Mouse (Mus musculus): ENCODE results near the gene Sec24c. TPM values are rescaled to one million over a fixed set of nuclear protein-coding genes. Genes with fewer than 3 reads are reported as not detected.
A peak's percentile ranks its signal among the peaks of the same experiment; 100 is the strongest.

The Sec24c gene
- total RNA-seq, 2 experiments from 2014 or later, result 88.3 to 121 TPM

DNA sequence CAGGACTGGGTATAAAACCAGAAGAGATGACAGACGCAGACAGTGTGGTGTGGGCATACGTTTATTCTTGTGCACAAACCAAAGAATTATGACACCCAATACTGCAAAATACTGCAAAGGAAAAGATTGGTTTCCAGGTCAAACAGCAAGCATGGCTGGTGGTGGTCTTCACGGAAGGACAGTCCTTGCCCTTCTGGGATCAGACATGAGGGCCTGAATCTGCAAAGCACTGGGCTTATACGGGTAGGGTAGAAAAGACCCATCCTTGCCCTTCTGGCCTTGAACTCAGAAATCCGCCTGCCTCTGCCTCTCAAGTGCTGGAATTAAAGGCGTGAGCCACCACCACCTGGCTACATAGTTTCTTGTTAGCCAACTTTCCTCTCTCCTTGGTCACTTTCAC lies 15.2 kb upstream of the Sec24c start:
- ATAC-seq (replicated peaks; ENCODE audit: poor library complexity, severe bottlenecking), result no peak

DNA sequence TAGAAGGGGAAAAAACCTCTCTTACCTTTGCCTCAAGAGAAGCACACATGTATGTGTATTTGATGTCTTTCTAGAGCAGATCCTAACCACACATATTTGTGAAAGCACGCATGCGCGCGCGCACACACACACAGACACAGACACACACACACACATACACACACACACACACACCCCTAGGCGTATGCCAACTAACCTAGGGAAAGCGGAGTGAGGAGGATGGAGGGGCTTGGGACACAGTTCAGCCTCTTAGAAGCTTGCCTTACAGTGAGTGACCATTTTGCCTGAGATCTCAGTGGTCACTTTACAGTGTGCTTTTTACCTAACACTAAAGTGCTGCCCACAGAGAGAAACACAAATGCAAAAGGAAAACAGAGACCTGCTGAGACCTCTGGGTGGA lies 14.4 kb upstream of the Sec24c start:
- ATAC-seq (replicated peaks; ENCODE audit: poor library complexity, severe bottlenecking), result no peak

DNA sequence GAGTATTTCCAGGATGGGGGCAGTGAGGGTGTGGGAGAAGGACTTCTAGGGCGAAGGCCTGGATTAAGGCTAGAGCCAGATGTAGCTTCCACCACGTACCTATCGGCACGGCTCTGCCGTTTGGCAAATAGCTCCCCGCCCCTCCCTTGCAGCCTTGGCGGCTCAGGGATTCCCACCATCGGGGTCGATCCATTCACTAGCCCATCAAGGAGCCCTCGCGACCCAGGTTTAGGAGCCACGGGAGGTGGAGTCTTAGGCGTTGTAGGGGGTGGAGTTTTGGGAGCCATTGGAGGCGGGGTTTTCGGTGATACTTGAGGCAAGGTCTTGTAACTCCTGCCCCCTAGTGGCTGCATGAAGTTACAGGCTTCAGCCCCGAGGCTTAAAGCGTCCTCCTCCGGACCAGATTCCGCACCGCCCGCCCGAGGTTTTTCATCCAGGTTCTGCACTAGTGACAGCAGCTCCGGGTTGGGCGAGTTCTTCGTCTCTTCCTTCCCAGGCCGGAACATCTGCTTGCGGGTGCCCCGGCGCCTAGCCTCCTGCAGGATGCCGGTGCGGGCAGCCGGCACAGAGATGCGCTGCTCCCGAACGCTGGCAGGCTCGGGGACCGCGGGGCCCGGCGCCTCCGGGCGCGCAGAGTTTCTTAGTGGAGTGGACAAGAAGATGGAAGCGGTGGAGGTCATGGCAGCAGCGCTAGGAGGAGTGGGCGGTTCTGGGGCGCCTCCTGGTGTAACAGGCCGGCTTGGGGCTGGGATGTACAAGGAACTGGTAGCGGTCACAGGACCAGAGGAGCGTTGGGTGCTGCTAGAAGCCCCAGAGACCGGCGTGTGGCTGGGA lies 13.1 kb upstream of the Sec24c start:
- peak; percentile 95 for ATAC-seq (replicated peaks; ENCODE audit: poor library complexity, severe bottlenecking)

DNA sequence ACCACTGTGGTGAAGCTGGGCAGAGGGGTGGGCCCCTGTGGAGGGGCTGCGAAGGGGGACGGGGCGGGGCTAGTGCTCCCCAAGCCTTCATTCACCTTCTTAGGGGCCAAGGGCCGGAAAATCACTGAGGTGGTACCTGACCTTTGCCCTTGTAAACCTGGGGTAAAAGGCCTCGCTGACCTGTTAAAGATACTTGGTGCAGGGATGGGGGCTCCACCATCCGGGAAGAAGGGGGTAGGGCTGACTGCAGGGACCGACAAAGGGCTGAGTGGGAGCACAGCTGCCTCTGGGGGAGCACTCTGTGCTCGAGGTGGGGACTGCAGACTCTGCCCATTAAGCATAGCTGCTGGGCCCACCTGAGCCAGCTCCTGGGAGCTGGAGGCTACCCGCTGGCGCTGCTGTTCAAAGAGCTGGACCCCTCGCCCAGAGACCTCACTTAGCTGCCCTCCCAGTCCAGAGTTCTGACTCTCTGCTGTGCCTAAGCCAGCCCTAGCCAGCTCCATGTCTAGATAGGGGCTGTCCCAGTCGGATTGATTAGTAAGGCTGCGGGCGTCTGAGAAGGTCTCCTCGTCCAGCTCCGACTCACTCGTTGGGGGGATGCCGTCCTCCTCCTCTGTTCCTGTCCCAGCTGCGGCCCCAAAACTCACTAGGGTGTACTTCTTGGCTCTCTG lies 12.3 kb upstream of the Sec24c start:
- ATAC-seq (replicated peaks; ENCODE audit: poor library complexity, severe bottlenecking), result no peak

DNA sequence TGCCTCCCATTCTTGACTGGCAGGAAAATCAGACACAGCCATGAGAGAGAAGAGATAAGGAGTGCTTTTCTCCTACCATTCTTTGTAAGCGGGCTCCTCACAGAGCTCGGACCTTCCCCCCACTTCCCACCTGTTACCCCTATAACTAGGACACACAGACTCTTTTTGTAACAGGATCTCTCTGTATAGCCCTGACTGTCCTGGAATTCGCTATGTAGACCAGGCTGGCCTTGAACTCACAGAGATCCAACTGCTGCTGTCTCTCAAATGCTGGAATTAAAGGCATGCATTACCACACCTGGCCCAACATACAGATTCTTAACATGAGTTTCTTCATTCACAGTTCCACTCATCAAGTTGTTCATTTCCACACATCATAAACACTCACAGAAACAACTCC lies 11.4 kb upstream of the Sec24c start:
- ATAC-seq (replicated peaks; ENCODE audit: poor library complexity, severe bottlenecking), result no peak

DNA sequence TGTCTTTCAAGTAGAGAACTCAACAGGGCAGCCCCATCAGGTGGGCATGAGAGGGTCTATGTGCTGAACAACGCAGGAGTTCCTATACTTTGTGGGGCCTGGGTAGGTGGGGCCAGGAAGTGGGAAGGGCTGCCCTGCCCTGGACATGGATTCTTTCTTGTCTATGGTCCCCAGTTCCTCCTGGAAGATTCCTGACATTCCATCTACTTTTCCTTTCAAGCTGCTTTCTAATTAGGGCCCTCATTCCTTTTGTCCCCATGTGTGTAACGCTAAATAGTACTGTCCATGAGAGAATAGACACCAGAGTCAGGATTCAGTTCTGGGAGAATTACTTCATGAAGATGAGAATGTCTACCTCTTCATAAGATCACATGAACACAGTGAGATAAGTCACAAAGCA lies 10.5 kb upstream of the Sec24c start:
- ATAC-seq (replicated peaks; ENCODE audit: poor library complexity, severe bottlenecking), result no peak

DNA sequence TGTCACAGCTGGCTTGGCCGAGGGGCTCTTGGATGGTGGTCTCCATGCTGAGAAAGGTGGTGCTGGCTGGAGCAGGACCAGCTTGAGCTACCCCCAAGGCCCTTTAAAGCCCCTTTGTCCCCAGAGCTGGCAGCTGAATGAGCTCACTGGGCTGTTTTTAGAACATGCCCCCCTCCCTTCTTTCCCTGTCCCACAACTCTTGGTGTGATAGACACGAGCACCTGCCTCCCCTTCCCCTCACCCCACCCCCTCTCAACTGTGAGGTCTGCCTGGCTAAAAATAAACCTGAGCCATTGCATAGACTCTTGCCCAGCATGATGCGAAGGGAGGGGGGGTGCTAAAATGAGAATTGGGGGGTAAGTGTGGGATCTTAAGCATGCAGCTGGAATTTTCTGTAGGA lies 9.7 kb upstream of the Sec24c start:
- ATAC-seq (replicated peaks; ENCODE audit: poor library complexity, severe bottlenecking), result no peak

DNA sequence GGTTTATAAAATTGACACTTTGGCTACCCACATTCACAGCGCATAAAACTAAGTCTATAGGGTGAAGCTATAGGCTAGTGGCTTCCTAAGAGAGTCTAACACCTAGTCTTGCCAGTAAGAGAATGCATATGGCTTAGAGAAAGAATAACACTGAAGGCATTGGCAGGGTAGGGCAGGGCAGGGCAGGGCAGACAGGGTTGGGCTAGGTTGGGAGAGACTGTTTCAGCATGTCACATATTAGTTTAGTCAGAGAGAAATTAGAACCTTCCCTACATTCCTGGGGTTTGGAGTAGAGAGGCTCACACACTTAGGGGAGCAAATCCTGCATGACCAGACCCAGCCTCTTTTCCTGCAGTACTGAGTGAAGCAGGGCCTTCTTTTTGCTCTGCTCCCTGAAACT lies 6.6 kb upstream of the Sec24c start:
- no peak for ATAC-seq (replicated peaks; ENCODE audit: poor library complexity, severe bottlenecking)

DNA sequence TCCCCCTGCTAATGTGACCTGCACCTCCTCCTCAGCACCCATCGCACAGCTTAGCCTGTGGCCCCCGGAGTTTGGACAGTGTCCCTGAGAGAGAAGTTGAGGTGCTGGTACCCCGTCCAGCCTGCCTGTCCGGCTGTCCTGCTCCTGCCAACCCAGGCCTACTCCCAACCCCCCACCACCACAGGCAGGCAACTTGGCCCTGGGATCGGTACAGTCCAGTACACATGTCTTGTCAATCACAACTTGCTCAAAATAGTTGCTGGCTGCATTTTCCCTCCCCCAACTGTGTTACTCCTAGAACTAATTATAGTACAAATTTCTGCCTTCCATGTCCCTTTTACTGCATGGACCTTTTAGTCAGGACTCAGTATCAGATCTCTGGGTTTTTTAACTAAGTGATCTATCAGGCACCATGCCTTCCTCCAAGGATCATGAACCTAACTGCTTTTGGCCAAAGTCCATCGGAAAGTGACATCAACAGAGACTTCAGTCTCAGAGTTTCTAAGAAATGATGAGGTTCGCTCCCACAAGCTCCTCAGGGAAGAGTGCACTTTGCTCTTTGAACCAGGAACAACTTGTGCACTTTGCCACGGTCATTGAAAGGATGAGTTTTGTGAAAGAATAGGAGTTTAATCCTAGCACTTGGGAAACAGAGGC lies 5.8 kb upstream of the Sec24c start, which contains the start of gene Synpo2l:
Gene Synpo2l, minus strand, starts transcription at position 201 of the 657 bp plus-strand sequence.
- no peak for ATAC-seq (replicated peaks; ENCODE audit: poor library complexity, severe bottlenecking)

DNA sequence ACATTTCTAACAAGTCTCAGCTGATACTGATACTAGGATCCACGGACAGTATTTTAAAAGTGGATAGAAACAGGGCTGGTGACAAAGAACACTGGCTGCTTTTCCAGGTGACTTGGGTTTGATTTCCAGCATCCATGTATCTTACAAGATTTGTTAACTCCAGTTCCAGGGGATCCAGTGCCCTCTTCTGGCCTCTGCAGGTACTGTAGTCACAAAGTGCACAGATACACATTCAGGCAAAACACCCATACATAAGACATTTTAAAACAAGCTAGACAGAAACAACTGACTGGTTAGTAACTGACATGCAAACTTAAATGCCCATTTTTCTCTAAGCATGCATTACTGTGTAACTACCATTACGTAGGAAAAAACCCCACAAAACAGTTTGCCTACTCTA lies 1.1 kb upstream of the Sec24c start:
- ATAC-seq (replicated peaks; ENCODE audit: poor library complexity, severe bottlenecking), result no peak

DNA sequence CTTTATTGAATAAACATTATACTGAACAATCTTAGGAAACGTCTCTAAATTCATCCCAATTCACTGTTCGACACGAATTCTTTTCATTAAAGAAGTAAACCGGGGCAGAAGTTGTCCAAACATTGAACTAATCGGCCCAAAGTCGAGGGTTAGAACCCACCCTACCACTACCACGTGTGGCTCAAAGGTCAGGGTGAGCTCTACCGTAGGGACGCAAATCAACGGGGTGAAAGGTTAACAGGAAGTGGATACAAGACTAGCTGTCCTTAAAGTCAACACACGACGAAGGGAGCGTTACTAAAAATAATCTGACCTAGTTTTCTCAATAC lies 409 bp upstream of the Sec24c start:
- ATAC-seq (replicated peaks; ENCODE audit: poor library complexity, severe bottlenecking), result peak; percentile 57

DNA sequence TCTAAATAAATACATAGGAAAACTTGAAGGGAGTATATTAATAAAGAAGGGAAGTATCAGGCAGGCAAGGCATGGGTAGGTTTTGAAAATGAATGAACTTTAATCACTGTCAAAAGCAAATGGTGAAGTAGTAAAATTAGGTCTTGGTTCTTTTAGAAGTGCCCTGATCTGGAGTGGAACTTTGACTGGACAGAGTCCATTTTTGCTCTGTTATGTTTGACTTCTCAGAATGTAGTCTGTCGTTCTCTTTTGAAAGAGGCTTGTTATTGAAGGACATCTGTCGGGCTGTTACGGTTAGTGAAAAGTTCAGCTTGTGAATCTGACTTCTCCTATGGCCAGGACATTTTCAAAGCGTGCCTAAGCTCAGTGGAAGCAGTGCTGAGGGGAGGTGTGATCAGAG lies 3.8 kb downstream of the Sec24c start:
- ATAC-seq (replicated peaks; ENCODE audit: poor library complexity, severe bottlenecking), result no peak

DNA sequence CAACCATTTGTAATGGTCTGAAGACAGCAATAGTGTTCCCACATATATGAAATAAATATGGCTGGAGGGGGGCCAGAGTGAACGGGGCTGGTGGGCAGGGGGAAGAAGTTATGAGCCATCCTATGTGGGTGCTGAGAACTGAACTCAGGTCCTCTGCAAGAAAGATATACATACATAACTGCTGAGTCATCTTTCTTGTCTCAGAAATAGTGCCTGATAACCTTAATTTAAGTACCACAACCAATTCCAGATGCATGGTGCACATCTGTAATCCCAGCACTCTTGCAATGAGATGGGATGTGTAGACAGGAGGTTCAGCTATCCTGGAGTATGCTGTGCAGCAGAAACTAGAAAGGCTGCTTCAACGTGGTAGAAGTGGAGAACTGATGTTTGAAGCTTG lies 7.6 kb downstream of the Sec24c start:
- no peak for ATAC-seq (replicated peaks; ENCODE audit: poor library complexity, severe bottlenecking)

DNA sequence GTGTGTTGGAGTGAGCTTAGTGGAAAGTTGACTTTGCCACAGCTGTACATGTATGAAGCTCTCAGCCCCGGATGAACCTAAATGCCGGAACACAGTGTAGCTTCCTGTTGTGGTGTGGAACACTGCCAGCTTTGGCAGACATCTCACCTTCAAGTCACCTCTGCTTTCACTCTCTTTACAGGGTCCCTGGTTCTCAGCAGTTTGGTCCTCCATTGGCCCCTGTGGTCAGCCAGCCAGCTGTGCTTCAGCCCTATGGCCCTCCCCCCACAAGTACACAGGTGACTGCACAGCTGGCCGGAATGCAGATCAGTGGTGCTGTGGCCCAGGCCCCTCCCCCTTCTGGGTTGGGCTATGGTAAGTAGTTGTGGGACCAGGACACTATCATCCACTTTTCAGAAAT lies 8.4 kb downstream of the Sec24c start:
- ATAC-seq (replicated peaks; ENCODE audit: poor library complexity, severe bottlenecking), result peak; percentile 62

DNA sequence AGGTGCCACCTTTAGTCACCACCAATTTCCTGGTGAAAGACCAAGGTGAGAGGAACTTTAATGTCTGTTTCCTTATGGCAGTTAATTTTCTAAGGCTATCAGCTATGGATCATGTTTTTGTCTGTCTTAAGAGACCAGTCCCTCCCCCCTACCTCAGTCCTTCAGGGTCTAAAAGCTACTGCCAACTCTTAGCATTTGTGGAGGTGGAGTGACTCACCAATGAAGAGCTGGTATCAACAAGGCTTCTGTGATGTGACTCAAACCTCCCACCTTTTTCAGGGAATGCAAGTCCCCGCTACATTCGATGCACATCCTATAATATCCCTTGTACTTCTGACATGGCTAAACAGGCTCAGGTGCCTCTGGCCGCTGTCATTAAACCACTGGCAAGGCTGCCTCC lies 12.5 kb downstream of the Sec24c start:
- no peak for ATAC-seq (replicated peaks; ENCODE audit: poor library complexity, severe bottlenecking)

DNA sequence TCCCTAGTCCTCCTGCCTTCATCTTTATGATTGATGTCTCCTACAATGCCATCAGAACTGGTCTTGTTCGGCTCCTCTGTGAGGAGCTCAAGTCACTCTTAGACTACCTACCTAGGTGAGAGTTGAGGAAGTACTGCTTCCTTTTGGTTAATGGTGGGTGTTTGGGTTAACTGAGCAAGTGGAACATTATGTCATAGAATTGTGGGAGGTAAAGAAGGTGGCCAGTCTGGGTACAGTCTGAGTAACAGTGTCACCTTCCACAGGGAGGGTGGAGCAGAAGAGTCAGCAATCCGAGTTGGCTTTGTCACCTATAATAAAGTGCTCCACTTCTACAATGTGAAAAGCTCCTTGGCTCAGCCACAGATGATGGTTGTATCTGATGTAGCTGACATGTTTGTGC lies 14.9 kb downstream of the Sec24c start:
- no peak for ATAC-seq (replicated peaks; ENCODE audit: poor library complexity, severe bottlenecking)

DNA sequence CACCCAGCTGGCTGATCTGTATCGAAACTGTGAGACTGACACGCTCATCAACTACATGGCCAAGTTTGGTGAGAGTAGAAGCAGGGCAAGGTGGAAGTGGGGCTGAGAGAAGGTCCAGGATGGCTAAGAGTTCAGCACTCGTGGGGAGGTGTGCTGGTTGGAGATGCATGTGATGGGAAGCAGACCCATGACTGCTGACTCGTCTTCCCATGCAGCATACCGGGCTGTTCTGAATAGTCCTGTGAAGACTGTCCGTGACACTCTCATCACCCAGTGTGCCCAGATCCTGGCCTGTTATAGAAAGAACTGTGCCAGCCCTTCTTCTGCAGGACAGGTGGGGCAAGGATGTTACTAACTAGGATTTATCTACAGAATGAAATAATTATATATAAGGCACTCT lies 17.7 kb downstream of the Sec24c start:
- ATAC-seq (replicated peaks; ENCODE audit: poor library complexity, severe bottlenecking), result no peak

DNA sequence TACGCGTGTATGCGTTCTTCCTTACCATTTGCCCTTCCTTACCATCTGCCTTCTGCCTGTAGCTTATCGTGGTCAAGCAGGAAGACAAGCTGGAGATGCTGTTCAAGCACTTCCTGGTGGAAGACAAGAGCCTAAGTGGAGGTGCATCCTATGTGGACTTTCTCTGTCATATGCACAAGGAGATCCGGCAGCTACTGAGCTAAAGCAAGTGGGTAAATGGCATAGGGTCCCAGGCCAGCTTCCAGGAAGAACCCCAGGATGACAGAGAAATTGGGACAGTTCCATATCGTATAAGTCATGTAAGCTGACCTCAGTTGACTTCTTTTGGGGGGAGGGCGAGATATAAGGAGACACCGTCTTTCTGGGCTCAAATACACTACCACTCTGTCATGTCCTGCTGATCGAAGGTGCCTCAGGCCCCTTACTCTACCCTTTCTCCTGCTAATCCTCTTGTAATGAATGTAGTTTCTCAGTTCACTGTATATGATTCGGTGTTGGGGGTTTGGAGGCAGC lies 19.5 kb downstream of the Sec24c start:
- no peak for ATAC-seq (replicated peaks; ENCODE audit: poor library complexity, severe bottlenecking)

DNA sequence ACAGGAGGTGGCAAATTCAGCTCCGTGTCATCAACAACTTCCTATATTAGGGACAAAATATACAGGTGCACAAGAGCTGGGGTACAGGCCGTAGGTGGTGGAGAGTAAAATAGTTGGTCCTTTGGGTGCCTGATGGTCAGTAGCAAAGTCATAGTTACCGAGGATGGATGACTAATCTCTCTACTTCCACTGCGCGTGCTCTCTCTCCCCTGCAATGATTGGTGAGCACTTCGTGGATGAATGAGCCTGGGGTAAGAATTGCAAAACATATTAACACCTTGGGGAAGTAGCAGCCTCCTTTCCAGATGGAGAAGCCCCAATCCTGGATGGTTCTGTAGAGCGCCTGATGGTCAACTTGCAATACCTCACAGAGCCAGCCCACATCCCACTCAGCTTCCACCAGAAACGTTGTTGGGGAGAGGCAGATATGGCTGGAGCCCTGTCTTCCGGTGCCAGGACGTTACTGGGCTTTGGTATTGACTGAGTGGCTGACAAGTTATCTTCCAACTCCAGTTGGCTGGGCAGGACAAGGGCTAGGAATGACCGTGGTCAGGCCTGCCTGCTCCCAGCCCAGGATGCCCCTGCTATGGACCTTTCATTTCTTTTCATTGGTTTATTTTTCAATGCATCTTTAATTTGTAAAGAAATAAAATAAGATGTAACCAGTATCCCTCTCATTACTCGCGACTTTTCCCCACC lies 20.2 kb downstream of the Sec24c start:
- ATAC-seq (replicated peaks; ENCODE audit: poor library complexity, severe bottlenecking), result peak; percentile 9

DNA sequence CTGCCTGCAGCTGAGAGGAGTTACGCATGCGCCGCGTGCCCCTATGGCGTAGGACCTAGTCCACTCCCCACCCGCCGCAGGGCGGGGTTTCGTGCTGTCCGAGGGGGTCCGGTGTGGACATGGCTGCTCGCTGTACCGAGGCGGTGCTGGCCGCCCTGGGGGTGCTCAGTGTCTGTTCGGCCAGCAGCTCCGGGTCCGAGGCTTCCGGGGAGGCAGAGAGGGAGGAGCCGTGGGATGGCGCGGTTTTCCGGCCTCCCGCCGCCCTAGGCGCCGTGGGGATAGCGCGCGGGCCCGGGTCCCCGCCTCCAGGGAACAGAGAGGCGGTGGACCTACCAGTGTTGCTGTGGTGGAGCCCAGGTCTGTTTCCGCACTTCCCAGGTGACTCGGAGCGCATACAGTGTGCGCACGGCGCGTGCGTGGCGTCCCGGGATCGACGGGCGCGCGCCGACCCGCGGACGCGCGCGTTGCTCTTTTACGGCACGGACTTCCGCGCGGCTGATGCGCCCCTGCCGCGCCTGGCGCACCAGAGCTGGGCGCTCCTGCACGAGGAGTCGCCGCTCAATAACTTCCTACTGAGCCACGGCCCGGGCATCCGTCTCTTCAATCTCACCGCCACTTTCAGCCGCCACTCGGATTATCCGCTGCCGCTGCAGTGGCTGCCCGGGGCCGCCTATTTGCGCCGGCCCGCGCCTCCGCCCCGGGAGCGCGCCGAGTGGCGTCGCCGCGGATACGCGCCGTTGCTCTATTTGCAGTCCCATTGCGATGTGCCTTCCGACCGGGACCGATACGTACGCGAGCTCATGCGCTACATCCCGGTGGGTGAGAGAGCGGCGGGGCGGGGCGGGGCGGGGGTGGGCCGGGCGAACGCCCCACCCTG lies 21.0 kb downstream of the Sec24c start, which contains the start of gene Fut11:
Gene Fut11, plus strand, starts transcription at position 85 of the 877 bp plus-strand sequence.
- ATAC-seq (replicated peaks; ENCODE audit: poor library complexity, severe bottlenecking), result peak; percentile 58

Data from granulocyte monocyte progenitor cell, adult 5-6 weeks (primary cell).